Mouse (Mus musculus) megakaryocyte, adult 5-6 weeks (primary cell): ENCODE data around the gene Tbc1d10c. TPM values are rescaled to one million over a fixed set of nuclear protein-coding genes. Genes with fewer than 3 reads are reported as not detected.
A peak's percentile ranks its signal among the peaks of the same experiment; 100 is the strongest.

Experiments
- ATAC-seq: 2 replicates; pipeline ENCODE4 v1.8.0; 2016; ENCODE audit warnings: mild to moderate bottlenecking, inconsistent platforms; ENCODE audit not compliant: poor library complexity, severe bottlenecking
- total RNA-seq, 2 experiments: library from RNA; stranded (forward) in 1 of 2; stranded (reverse) in 1 of 2; fragments of 153-499, 151-499 nt in 1 of 2; fragments of 221-1000, 200-1000 nt in 1 of 2; gene quantifications; 2 replicates each; pipeline versions ENCODE4 v1.2.3 to v1.2.4; 2015 to 2017

Tbc1d10c gene
- total RNA-seq (2015) (52.8 and 59.9 TPM in 2 replicates), total RNA-seq (2017) (21.5 and 33.5 TPM in 2 replicates)

DNA sequence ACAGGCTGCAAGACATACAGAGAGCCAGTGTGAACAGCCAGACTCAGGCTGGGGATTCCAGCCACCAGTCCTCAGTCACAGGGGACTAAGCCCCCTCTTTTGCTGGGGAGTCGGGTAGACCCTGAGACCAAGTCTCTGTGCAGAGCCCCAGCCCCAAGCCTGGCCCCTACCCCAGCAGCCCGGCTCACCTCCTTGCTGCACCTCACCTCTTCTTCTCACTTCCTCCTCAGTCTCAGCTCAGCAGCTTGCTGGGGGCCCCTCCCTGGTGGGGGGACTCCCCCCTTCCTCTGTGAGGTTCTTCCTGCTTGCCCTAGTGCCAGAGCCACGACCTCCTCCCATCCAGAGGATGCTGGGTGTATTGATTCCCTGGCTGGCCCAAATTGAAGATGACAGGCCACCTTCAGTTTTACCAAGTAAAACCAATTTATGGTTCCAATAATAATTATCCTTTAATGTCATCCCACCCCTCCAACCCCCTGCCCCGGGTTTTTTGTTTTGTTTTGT lies at the start of gene Tbc1d10c:
Tbc1d10c (minus strand) TSS at position 454 of the 504 bp plus-strand sequence.
- peak; percentile 72 for ATAC-seq

DNA sequence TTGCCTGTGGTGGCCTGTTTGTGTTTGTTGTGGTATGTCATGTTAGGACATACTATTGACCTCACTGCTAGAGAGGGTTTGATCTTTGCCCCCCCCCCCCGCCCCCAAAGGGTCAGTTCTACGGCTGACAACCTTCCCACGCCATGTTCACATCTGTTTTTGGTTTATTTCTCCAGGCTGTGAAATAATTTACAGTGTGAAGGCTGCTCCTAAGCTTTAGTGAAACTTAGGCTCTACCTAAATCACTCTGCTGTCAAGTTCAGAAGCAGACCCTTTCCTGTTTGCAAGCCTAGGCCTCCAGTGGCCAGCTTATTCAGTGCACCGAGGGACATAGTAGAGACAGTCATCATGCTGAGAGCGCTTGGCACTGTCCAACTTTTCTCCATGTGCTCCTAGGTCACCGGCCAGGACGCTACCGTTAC lies 49.2 kb upstream of the Tbc1d10c start:
- no peak for ATAC-seq

DNA sequence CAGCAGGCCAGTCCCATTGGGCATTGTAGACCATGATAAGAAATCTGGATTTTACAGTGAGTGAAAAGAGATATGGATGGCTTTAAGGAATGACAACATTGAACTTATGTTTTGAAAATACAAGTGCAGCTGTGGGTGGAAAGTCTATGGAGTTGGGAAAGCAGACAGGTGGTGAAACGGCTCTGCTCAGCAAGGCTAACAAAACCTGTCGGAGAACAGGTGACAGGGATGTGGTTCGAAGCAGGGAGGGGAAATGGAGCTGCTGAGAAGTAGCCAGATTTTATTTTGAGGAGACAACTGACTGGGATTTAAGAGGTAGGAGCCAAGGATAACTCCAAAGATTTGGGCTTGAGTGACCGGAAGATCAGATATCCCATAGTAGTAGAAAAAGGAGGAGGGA lies 43.5 kb upstream of the Tbc1d10c start:
- no peak for ATAC-seq

DNA sequence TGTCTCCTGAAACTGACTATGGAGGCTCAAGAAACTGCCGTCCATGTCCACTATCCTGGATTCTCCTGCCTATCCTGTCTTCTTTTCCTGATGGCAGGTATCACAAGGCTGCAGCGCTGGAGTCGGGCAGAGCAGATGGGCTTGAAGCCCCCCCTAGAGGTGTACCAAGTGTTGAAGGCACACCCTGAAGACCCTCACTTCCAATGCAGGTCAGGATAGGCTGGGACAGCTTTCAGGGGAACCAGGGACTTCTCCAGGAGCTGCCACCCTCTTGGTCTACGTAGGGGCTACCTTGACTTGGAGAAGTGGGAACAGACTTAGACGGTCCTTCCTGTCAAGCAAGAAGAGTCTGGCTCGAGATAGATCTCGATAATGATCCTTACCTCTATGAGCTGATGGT lies 41.6 kb upstream of the Tbc1d10c start:
- no peak for ATAC-seq

DNA sequence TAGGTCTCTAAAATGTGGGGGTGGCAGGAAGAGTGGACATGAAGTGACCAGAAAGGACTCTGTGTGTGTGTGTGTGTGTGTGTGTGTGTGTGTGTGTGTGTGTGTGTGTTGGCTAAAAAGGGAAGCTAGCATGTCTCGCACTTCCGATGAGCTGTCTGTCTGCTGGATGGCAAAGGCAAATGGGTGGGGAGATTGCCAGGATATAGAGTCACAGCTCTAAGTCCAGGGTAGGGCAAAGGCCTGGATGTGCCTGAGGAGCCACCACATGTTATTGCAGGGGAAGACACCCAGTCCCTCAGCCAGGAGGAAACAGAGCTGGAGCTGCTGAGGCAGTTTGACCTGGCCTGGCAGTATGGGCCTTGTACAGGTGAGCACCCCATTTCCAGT lies 41.1 kb upstream of the Tbc1d10c start:
- ATAC-seq = peak; percentile 44

DNA sequence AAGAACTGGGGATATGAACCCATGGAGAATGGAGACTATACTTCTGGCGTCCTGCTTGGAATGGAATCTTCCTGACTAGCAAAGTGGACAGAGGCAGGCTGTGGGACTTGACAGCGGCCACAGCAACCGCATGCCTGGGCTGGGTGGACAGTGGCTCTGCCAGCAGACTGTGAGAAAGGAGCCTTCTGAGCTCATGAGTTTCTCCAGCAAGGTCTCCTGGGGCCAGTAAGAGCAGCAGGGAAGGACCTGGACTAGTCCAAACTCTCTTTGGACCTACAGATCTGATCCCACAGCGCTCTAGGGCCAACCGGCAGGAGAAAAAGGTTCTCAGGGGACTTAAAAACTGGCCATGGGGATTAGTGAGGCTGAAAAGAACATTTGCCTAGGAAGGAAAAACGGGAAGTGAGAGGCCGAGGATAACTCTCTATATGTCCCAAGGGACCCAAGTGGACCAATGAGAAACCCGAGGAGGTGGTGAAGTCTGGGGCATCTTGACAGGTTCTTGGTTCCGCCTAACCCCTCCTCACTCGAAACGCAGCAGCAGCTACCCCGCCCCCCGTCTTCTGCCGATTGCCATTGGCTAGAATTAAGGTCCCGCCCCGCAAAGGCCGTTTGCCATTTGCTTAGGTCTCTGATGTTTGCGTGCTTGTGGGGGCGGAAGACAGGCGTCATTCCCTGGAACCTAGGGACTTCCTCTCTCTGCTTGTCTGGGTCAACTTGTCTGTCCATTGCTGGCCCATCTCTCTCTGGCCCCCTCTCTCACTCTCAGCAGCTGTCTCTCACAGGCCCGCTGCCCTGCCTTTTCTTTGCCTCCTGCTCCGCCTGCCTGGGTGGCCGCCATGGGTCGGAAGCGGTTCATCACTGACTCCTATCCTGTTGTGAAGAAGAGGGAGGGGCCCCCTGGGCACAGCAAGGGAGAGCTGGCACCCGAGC lies 40.4 kb upstream of the Tbc1d10c start, which contains the start of gene Pold4:
Pold4 (plus strand) TSS at position 647 of the 933 bp plus-strand sequence.
- peak; percentile 86 for ATAC-seq

DNA sequence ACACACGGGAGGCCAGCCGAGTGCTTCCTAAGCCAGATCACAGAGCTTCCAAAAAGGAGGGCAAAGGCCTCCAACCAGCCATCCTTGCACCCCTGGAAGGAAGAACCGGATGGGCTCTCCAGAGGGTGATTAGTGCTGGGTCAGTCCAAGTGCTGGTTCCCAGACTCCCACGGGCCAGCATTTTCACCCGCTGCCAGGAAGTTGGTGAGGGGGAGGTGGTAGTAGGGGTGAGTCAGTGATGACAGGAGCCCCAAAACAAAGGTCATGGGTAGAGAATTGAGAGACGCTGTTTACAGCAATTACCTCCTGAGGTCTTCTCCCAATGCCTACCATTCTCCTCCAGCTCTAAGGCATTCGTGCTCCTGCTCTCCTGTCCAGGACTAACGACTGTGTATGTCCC lies 39.3 kb upstream of the Tbc1d10c start:
- ATAC-seq = no peak

DNA sequence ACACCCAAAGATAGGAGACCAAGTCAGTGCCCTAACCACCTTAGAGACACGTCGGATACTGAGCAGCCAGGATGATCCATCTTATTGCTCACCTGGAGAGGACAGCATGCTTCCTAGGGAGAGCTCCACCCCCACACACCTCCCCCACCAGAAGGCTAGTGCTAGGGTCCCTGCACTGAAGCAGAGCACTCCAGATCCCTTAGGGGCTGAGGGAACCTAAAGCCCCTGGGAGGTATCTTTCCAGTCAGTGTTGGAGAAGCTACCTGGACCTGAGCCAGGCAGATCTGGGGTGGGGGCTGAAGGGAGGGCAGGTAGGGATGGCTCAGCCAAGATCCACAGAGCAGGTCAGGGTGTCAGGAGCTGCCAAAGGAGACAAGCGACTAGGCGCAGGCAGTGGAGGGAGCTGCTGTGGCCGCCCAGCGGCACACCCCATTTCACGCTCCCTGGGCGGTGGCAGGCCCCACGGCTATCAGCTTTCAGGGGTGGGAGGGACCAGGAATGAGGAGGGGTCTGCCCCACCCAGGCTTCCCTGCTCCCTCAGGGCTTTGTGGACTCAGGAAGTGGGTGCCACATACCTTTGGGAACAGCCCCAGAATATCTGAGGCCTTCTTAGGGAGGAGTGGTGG lies 38.5 kb upstream of the Tbc1d10c start:
- no peak for ATAC-seq

DNA sequence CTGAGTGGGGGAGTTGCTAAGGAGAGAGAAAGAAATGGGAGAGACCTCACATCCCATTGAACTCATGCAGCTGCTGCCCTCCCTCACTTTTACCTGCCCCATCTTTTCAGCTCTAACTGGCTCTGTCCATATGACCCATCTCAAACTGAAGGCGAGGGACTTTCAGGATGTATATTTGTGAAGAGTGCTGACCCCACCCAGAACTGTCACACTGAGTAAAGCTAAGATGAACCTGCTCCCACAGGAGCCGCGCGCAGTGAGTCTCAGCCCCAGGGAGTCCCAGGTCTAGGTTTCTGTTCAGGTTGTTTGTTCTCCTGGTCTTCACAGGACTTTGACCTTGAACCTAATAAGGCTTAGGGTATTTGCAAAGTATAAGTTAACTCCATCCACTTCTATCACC lies 37.8 kb upstream of the Tbc1d10c start:
- no peak for ATAC-seq

DNA sequence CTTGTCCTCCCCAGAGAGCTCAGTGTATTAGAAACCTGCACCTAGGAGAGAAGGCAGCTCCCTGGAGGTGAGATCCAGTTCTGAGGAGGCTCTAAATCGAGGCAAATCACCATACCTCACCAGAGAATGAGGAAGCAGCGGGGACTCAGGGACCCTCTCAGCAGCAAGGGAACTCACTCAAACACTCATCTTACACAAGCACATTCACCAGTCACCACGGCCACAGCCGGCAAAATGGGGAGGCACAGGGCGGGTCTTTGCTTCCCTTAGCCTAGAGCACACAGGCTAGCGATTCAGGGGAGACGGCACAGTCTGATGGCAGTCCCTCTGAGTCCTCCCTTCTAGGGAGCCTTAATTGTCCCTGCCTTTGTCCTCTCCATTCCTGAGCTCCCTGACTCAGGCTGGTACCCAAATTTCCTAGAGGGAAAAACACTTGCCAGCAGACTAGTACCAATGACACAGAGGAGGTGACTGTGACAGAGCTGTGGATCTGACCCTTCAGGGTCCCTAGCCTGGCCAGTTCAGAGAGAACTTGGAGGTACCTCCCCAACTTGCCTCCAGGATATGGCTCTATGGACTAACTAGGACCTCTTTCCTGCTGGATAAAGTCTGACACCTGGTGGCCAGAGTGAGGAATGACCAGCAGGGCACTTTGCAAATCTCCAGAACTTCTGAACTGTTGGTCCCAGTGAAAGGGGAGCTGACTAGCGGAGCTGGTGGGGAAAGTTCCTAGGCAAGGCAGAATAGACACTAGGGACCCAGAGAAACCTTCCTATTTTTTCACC lies 37.0 kb upstream of the Tbc1d10c start:
- peak; percentile 47 for ATAC-seq

DNA sequence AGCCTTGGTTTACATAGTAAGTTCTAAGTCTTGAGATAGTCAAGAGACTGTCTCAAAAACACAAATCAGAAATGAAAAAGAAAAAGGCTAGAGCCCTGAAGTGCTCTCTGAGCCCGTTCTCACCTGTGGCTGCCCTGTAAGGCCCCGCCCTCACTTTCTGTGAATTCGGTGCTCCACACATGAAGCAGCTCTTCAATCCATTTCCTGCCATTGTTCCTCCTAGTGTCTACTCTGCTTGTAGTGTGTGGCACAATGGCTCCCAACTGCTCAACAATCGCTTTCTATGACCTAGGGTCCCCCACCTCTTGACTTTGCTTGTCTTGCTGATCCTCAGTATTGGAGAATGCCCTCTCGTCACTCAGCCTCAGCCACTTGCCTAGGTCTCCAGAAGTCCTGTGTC lies 36.4 kb upstream of the Tbc1d10c start:
- no peak for ATAC-seq

DNA sequence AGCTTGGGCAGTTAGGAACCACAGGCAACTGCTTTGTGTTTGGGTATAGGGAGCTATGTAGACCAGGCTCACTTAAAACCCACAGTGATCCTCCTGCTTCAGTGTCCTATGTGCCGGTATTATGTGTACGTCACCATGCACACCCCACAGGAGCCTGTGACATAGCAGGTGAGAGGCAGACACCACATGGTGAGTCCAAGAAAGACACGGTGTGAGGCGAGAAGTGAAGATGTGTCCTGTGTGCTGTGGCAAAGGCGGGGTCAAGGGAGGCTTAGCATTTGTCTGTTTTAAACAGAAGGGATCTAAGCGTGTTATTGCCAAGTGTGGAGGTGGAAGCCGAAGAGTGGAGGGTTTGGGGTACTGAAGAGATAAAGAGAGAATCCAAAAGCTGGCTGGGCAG lies 35.7 kb upstream of the Tbc1d10c start:
- no peak for ATAC-seq

DNA sequence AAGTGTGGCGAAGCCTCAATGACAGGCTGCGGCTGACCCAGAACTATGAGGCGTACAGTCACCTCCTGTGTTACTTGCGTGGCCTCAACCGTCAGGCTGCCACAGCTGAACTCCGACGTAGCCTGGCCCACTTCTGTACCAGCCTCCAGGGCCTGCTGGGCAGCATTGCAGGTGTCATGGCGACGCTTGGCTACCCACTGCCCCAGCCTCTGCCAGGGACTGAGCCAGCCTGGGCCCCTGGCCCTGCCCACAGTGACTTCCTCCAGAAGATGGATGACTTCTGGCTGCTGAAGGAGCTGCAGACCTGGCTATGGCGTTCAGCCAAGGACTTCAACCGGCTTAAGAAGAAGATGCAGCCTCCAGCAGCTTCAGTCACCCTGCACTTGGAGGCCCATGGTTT lies 31.1 kb upstream of the Tbc1d10c start:
- peak; percentile 61 for ATAC-seq

DNA sequence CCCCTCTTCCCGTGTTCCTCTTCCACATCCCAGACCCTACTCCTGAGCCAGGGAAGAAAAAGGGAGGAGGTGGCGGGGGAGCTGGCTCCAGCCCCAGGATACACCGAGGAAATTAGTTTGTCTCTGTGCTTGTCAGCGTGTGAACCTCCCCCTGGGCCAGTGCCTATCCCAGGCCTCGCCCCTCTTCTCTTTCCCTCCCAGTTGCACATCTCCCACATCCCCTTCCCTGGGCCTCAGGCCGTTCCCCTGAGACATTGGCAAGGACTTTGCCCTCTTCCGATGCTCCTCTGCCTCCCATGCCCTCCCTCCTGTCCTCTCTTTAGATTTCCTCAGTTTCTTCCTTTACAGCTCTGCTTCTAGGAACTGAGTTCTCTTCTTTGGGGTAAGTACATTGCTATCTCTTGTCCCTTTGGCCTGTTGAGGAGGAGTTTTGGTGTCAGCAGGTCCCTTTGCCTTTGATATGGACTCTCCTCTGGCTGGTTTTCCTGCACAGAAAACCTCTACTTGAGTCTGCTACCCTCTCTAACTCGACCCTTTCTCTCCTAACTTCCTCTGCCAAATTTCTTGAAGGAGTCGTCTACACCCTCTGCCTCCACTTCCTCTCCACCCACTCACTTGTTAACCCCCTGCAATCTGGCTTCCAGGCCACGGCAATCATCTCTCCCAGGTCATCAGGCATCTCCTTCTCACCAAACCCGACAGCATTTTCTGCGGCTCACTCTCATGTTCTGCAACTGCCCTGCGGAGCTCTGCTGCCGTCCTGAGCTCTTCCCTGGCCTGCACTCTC lies 30.1 kb upstream of the Tbc1d10c start:
- peak; percentile 50 for ATAC-seq

DNA sequence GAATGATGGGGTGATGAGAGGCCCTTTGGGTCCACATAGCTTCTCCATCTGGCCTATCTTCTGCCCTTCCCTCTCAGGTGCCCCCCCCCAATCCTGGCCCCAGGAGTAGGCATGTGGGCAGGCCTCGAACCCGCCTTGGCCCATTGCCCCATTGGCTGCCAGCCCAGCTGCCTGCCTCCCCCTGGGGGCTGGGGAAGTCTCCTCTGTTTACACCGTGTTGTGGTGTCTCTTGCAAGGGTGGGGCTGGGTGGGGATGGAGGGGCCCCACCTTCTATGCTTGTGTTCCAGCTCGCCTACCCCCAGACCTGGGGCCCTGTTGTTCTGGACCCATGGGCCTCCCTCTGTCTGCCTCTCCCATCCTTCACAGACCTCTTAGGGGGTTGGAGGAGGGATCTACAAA lies 29.3 kb upstream of the Tbc1d10c start:
- no peak for ATAC-seq

DNA sequence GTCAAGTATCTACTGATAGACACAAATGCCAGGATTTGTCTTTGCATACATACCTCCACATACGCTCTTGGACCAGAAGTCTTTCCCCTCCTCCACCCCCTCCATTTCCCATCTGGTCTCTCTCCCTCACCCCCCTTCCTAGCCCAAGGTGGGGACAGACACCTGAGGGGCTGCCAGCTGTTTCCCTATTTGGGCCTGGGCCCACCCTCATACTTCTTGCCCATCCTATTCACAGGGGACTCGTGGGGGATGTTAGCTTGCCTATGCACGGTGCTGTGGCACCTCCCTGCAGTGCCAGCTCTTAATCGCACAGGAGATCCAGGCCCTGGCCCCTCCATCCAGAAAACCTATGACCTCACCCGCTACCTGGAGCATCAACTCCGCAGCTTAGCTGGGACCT lies 28.9 kb upstream of the Tbc1d10c start:
- ATAC-seq = no peak

DNA sequence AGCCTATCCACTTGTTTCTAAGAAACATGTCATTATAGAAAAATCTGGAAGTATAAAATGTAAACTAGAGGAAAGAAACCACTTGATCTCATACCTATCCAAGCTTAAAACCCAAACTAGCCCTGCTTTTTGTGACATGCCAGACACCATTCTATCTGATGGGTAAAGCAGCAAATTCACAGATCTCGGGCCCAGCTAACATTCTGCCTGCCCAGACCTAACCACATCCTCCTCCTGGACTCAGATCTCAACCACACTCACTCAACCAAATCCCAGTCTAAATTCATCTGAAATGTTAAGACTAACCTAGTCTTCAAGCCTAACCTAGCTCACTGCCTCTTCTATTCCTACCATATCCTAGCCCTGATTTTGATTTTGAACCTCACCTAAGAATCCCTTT lies 27.7 kb upstream of the Tbc1d10c start:
- ATAC-seq = no peak

DNA sequence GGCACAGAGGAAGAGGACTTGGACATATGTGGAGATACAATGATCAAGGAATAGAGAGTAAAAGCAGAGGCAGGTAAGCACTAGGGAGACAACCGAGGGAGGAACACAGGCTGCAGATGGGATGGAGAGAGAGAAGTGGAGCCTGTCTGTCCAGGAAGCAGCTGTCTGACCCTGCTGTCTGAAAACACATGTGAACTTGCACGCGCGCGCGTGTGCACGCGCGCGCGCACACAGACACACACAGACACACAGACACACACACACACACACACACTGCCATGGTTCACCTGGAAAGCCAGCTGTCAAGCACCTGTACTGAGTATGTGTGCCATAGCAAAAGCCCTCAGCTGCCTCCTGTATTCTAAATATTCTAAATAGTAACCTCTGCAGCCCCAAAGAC lies 27.2 kb upstream of the Tbc1d10c start:
- ATAC-seq = no peak

DNA sequence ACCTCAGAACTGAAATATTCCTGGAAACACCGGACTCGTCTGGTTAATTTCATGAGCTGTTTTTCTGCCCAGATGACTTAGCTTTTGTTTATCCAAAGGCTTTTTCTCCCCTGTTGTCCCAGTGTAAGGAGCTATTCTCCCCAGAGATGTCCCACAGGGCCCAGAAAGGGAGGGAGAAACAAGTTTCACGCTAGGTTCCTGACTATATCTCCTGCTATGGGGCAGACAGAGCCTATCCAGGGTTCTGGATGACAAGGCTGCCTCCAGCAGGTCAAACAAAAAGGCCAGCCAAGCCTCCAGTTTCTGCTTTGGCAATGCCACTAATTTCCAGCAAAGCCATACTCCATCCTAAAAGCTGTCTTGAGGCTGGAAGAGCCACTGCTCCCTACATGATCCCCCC lies 26.8 kb upstream of the Tbc1d10c start:
- ATAC-seq = no peak

DNA sequence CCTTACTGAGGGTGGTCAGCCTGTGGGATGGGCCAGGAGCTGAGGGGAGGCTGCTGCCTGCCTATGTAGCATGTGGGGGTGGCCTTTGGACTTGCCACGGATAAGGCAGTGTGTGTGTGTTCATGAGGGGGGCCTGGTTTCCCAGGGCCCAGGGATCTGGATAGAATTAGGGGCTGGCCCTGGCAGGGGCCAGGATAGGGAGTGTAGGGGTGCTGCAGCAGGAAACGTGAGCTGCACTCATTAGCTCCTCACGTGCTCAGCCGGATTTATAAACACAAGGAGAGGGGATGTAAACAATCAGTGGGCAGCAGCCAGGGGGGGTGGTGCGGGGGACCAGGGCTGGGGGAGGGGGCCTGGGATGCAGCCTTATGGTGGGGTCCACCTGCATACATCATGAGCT lies 26.1 kb upstream of the Tbc1d10c start:
- no peak for ATAC-seq
